Mouse (Mus musculus): Measurements from ENCODE around the gene Fancd2. TPM values are rescaled to one million over a fixed set of nuclear protein-coding genes. Genes with fewer than 3 reads are reported as not detected.

Fancd2 gene
- polyA plus RNA-seq, 1 experiment from 2014 or later, result 17.0 TPM

- Histone ChIP-seq H3K27me3 (ENCODE audit: control insufficient read depth, insufficient read depth, low read length) (no peaks in the 10 kb centered on the region), H3K4me1 (ENCODE audit: control insufficient read depth, insufficient read depth, low read length) (no peaks in the 10 kb centered on the region), H3K9me3 (ENCODE audit: control insufficient read depth, low read length) (no peaks in the 10 kb centered on the region), H3K36me3 (ENCODE audit: control insufficient read depth, insufficient read depth, low read length) (no peaks in the 10 kb centered on the region), H3K9ac (ENCODE audit: low read length) (no peak overlapping the region), H3K4me3 (ENCODE audit: low read depth, low read length) (no peak overlapping the region), H3K27ac (replicated peaks; ENCODE audit: low read depth, low read length) (no peak overlapping the region), H3K4me2 (ENCODE audit: low read depth, severe bottlenecking) (no peak overlapping the region)
- WGBS, result 90% methylated on average over 2 of the region's 2 CpGs
- DNase-seq (ENCODE audit: low spot score) (no peak), ATAC-seq (ENCODE audit: insufficient number of reproducible peaks, low FRiP score, low TSS enrichment, low read depth) (no peak)
Observed at GRCm38 (mm10) chr6:113592637-113593036, 61.2 kb downstream of the Fancd2 start.

GRCm38 (mm10) chr6:113597945-113598344, 66.5 kb downstream of the Fancd2 start:
- no peak for DNase-seq (ENCODE audit: low spot score)
- Histone ChIP-seq H3K4me3 (ENCODE audit: low read depth, low read length) (no peak overlapping the region), H3K27ac (replicated peaks; ENCODE audit: low read depth, low read length) (no peak overlapping the region), H3K36me3 (ENCODE audit: control insufficient read depth, insufficient read depth, low read length) (no peaks in the 10 kb centered on the region), H3K9me3 (ENCODE audit: control insufficient read depth, low read length) (no peaks in the 10 kb centered on the region), H3K4me2 (ENCODE audit: low read depth, severe bottlenecking) (no peak overlapping the region), H3K4me1 (ENCODE audit: control insufficient read depth, insufficient read depth, low read length) (no peaks in the 10 kb centered on the region), H3K9ac (ENCODE audit: low read length) (no peak overlapping the region), H3K27me3 (ENCODE audit: control insufficient read depth, insufficient read depth, low read length) (no peaks in the 10 kb centered on the region)
- ATAC-seq (ENCODE audit: insufficient number of reproducible peaks, low FRiP score, low TSS enrichment, low read depth), result no peak
- 84% methylated on average over 4 of the region's 4 CpGs for whole genome bisulfite sequencing

- H3K27me3 ChIP-seq (ENCODE audit: control insufficient read depth, insufficient read depth, low read length), result no peaks in the 10 kb centered on the region
Observed at GRCm38 (mm10) chr6:113599833-113600232, 68.4 kb downstream of the Fancd2 start.

GRCm38 (mm10) chr6:113600543-113601139, 69.2 kb downstream of the Fancd2 start, which contains the start of gene Fancd2os:
Gene Fancd2os, minus strand, starts transcription at chr6:113600715.
- Histone ChIP-seq H3K27me3 (ENCODE audit: control insufficient read depth, insufficient read depth, low read length) (no peaks in the 10 kb centered on the region), H3K9ac (ENCODE audit: low read length) (no peak within 1 kb of the TSS; the same call in 1 of the 2 replicates), H3K4me3 (ENCODE audit: low read depth, low read length) (no peak within 1 kb of the TSS), H3K4me1 (ENCODE audit: control insufficient read depth, insufficient read depth, low read length) (no peaks in the 10 kb centered on the region), H3K4me2 (ENCODE audit: low read depth, severe bottlenecking) (no peak within 1 kb of the TSS), H3K9me3 (ENCODE audit: control insufficient read depth, low read length) (no peaks in the 10 kb centered on the region), H3K27ac (replicated peaks; ENCODE audit: low read depth, low read length) (no peak within 1 kb of the TSS), H3K36me3 (ENCODE audit: control insufficient read depth, insufficient read depth, low read length) (no peaks in the 10 kb centered on the region)
- DNase-seq (ENCODE audit: low spot score) (no peak), ATAC-seq (ENCODE audit: insufficient number of reproducible peaks, low FRiP score, low TSS enrichment, low read depth) (no peak)
- 44% methylated on average over 23 of the region's 23 CpGs for WGBS

More at GRCm38 (mm10) chr6:113599833-113600232, 68.4 kb downstream of the Fancd2 start:
- no peak overlapping the region for H3K4me3 ChIP-seq (ENCODE audit: low read depth, low read length)
- DNase-seq (ENCODE audit: low spot score) (no peak), ATAC-seq (ENCODE audit: insufficient number of reproducible peaks, low FRiP score, low TSS enrichment, low read depth) (no peak)
- no peaks in the 10 kb centered on the region for H3K4me1 ChIP-seq (ENCODE audit: control insufficient read depth, insufficient read depth, low read length)
- no peaks in the 10 kb centered on the region for H3K36me3 ChIP-seq (ENCODE audit: control insufficient read depth, insufficient read depth, low read length)
- WGBS, result 84% methylated on average over 5 of the region's 5 CpGs
- H3K9ac ChIP-seq (ENCODE audit: low read length), result no peak overlapping the region; the same call in 1 of the 2 replicates
- H3K9me3 ChIP-seq (ENCODE audit: control insufficient read depth, low read length), result no peaks in the 10 kb centered on the region
- H3K27ac ChIP-seq (replicated peaks; ENCODE audit: low read depth, low read length), result no peak overlapping the region
- H3K4me2 ChIP-seq (ENCODE audit: low read depth, severe bottlenecking), result no peak overlapping the region

- no peak overlapping the region for H3K9ac ChIP-seq (ENCODE audit: low read length)
- no peaks in the 10 kb centered on the region for H3K27me3 ChIP-seq (ENCODE audit: control insufficient read depth, insufficient read depth, low read length)
- H3K4me2 ChIP-seq (ENCODE audit: low read depth, severe bottlenecking), result no peak overlapping the region
- DNase-seq (ENCODE audit: low spot score), result no peak
- 93% methylated on average over 6 of the region's 6 CpGs for WGBS
- H3K36me3 ChIP-seq (ENCODE audit: control insufficient read depth, insufficient read depth, low read length), result no peaks in the 10 kb centered on the region
- no peak overlapping the region for H3K27ac ChIP-seq (replicated peaks; ENCODE audit: low read depth, low read length)
- H3K4me3 ChIP-seq (ENCODE audit: low read depth, low read length), result no peak overlapping the region
- no peak for ATAC-seq (ENCODE audit: insufficient number of reproducible peaks, low FRiP score, low TSS enrichment, low read depth)
- no peaks in the 10 kb centered on the region for H3K4me1 ChIP-seq (ENCODE audit: control insufficient read depth, insufficient read depth, low read length)
- no peaks in the 10 kb centered on the region for H3K9me3 ChIP-seq (ENCODE audit: control insufficient read depth, low read length)
Observed at GRCm38 (mm10) chr6:113602821-113603220, 71.3 kb downstream of the Fancd2 start.

GRCm38 (mm10) chr6:113603993-113604392, 72.5 kb downstream of the Fancd2 start:
- Histone ChIP-seq H3K4me2 (ENCODE audit: low read depth, severe bottlenecking) (peak overlapping the region; percentile 49), H3K27ac (replicated peaks; ENCODE audit: low read depth, low read length) (no peak overlapping the region), H3K9me3 (ENCODE audit: control insufficient read depth, low read length) (no peaks in the 10 kb centered on the region), H3K27me3 (ENCODE audit: control insufficient read depth, insufficient read depth, low read length) (no peaks in the 10 kb centered on the region), H3K9ac (ENCODE audit: low read length) (peak overlapping the region; percentile 87), H3K36me3 (ENCODE audit: control insufficient read depth, insufficient read depth, low read length) (no peaks in the 10 kb centered on the region), H3K4me1 (ENCODE audit: control insufficient read depth, insufficient read depth, low read length) (no peaks in the 10 kb centered on the region), H3K4me3 (ENCODE audit: low read depth, low read length) (peak overlapping the region; percentile 92)
- ATAC-seq (ENCODE audit: insufficient number of reproducible peaks, low FRiP score, low TSS enrichment, low read depth), result no peak
- 49% methylated on average over 12 of the region's 12 CpGs for WGBS
- DNase-seq (ENCODE audit: low spot score), result no peak

- Histone ChIP-seq H3K4me2 (ENCODE audit: low read depth, severe bottlenecking) (peak within 1 kb of the TSS; percentile 83), H3K27ac (replicated peaks; ENCODE audit: low read depth, low read length) (peak within 1 kb of the TSS; percentile 10; the same call in 1 of the 2 replicates), H3K4me3 (ENCODE audit: low read depth, low read length) (peak within 1 kb of the TSS; percentile 92), H3K9me3 (ENCODE audit: control insufficient read depth, low read length) (no peaks in the 10 kb centered on the region), H3K36me3 (ENCODE audit: control insufficient read depth, insufficient read depth, low read length) (no peaks in the 10 kb centered on the region), H3K27me3 (ENCODE audit: control insufficient read depth, insufficient read depth, low read length) (no peaks in the 10 kb centered on the region), H3K9ac (ENCODE audit: low read length) (peak within 1 kb of the TSS; percentile 87), H3K4me1 (ENCODE audit: control insufficient read depth, insufficient read depth, low read length) (no peaks in the 10 kb centered on the region)
- ATAC-seq (ENCODE audit: insufficient number of reproducible peaks, low FRiP score, low TSS enrichment, low read depth) (peak; percentile 89), DNase-seq (ENCODE audit: low spot score) (peak; percentile 88)
- WGBS, result under 1% methylated on average over 56 of the region's 65 CpGs
Observed at GRCm38 (mm10) chr6:113604432-113605223, 73.1 kb downstream of the Fancd2 start, which contains the start of gene Brk1. Gene Brk1, plus strand, starts transcription at chr6:113604772.

GRCm38 (mm10) chr6:113605224-113605545, 73.7 kb downstream of the Fancd2 start:
- Histone ChIP-seq H3K4me1 (ENCODE audit: control insufficient read depth, insufficient read depth, low read length) (no peaks in the 10 kb centered on the region), H3K27ac (replicated peaks; ENCODE audit: low read depth, low read length) (no peak overlapping the region), H3K4me2 (ENCODE audit: low read depth, severe bottlenecking) (peak overlapping the region; percentile 83), H3K4me3 (ENCODE audit: low read depth, low read length) (peak overlapping the region; percentile 92), H3K36me3 (ENCODE audit: control insufficient read depth, insufficient read depth, low read length) (no peaks in the 10 kb centered on the region), H3K9ac (ENCODE audit: low read length) (peak overlapping the region; percentile 87), H3K27me3 (ENCODE audit: control insufficient read depth, insufficient read depth, low read length) (no peaks in the 10 kb centered on the region), H3K9me3 (ENCODE audit: control insufficient read depth, low read length) (no peaks in the 10 kb centered on the region)
- ATAC-seq (ENCODE audit: insufficient number of reproducible peaks, low FRiP score, low TSS enrichment, low read depth) (no peak), DNase-seq (ENCODE audit: low spot score) (no peak)
- WGBS, result 6% methylated on average over 10 of the region's 10 CpGs
